Mouse (Mus musculus): ENCODE measurements around the gene Kndc1. TPM values are rescaled to one million over a fixed set of nuclear protein-coding genes. Genes with fewer than 3 reads are reported as not detected.
A peak's percentile ranks its signal among the peaks of the same experiment; 100 is the strongest.

Gene Kndc1
- total RNA-seq, 2 experiments from 2014 or later: 0.42 to 0.55 TPM

- DNase-seq: peak; percentile 57
Observed at GRCm38 (mm10) chr7:139951079-139951478, 56.6 kb downstream of the Kndc1 start.

GRCm38 (mm10) chr7:139951991-139952633, 57.6 kb downstream of the Kndc1 start:
- DNase-seq: no peak

- no peak for DNase-seq
Observed at GRCm38 (mm10) chr7:139955505-139955904, 61.0 kb downstream of the Kndc1 start.

- no peak for DNase-seq
Observed at GRCm38 (mm10) chr7:139956658-139957057, 62.2 kb downstream of the Kndc1 start.

- DNase-seq: no peak
Observed at GRCm38 (mm10) chr7:139957437-139957836, 62.9 kb downstream of the Kndc1 start.

- peak; percentile 69 for DNase-seq
Observed at GRCm38 (mm10) chr7:139957958-139958357, 63.5 kb downstream of the Kndc1 start.

GRCm38 (mm10) chr7:139961141-139961540, 66.6 kb downstream of the Kndc1 start:
- DNase-seq: peak; percentile 80

GRCm38 (mm10) chr7:139963814-139964213, 69.3 kb downstream of the Kndc1 start:
- DNase-seq: no peak

- no peak for DNase-seq
Observed at GRCm38 (mm10) chr7:139967175-139967574, 72.7 kb downstream of the Kndc1 start.

- no peak for DNase-seq
Observed at GRCm38 (mm10) chr7:139968428-139968827, 73.9 kb downstream of the Kndc1 start.

- DNase-seq: peak; percentile 91
Observed at GRCm38 (mm10) chr7:139969348-139970130, 75.0 kb downstream of the Kndc1 start.

- DNase-seq: no peak
Observed at GRCm38 (mm10) chr7:139970216-139970919, 75.9 kb downstream of the Kndc1 start.

GRCm38 (mm10) chr7:139970979-139971378, 76.5 kb downstream of the Kndc1 start:
- DNase-seq: no peak

GRCm38 (mm10) chr7:139971436-139971835, 76.9 kb downstream of the Kndc1 start:
- peak; percentile 54 for DNase-seq

- DNase-seq: no peak
Observed at GRCm38 (mm10) chr7:139972923-139973331, 78.4 kb downstream of the Kndc1 start.

GRCm38 (mm10) chr7:139974307-139974706, 79.8 kb downstream of the Kndc1 start:
- no peak for DNase-seq

- DNase-seq: no peak
Observed at GRCm38 (mm10) chr7:139975471-139975870, 81.0 kb downstream of the Kndc1 start.

- peak; percentile 93 for DNase-seq
Observed at GRCm38 (mm10) chr7:139978278-139978892, 83.9 kb downstream of the Kndc1 start, which contains the start of gene 6430531B16Rik. 6430531B16Rik (minus strand) TSS chr7:139978755.

GRCm38 (mm10) chr7:139979011-139979719, 84.7 kb downstream of the Kndc1 start:
- DNase-seq: peak; percentile 37

- DNase-seq: no peak
Observed at GRCm38 (mm10) chr7:139980778-139981177, 86.3 kb downstream of the Kndc1 start.

- DNase-seq: no peak
Observed at GRCm38 (mm10) chr7:139982058-139982457, 87.6 kb downstream of the Kndc1 start.

- DNase-seq: no peak
Observed at GRCm38 (mm10) chr7:139984505-139984904, 90.0 kb downstream of the Kndc1 start.

All from adrenal gland, postnatal 10 days (tissue).